Comparison of ENCODE assay signal across 11 mouse cellular contexts in the genomic region with DNA sequence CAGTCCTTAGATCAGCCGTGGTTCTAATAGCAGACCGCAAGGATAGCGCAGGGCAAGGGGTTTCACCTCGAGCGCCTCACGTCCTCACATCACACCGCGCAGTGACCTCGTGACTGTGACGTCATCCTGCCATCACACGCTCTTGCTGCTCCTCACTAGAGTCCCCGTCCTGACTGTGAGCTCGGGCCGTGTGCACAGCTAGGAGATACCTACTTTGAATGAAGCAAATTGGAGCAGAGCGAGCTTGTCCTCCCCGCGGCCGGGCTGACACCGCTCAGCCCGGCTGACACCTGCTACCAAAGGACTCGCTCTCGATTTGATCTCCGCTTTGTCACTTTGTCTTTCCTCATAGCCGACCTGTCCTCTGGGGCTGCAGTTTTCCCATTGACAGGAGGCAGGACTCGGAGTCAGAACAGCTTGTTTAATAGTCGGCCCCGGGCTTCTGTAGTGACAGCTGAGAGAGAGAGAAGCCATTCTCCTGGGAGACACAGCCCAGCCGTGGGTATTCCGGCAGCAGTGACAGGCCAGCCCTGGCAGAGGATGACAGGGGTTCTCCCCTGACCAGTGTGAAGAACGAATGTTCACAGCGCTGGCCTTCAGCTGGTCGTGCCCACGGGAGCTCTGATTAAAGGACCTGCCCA.
DNase-seq lines count a peak whose midpoint lies in the region; ATAC-seq and TF ChIP-seq lines count a peak whose summit lies in the region.
"Had no signal": no experiment of that assay in that cellular context is flagged by ENCODE, and none has a peak within 500 bp of the region (broad histone marks: within the 10 kb centered on the region; RNA-seq: fewer than 3 reads in every experiment).

No protein-coding gene starts in this region.

- H3K9ac ChIP-seq in heart, embryonic 12.5 days, result no peak overlapping the region
- H3K9ac ChIP-seq in midbrain, embryonic 15.5 days, result no peak overlapping the region
- H3K9ac ChIP-seq: limb, embryonic 13.5 days had no signal

- no peak for TF ChIP-seq CTCF in kidney, adult 2 months (conservative IDR thresholded peaks at IDR 0.05; ENCODE audit: insufficient read depth, insufficient read length, low read depth, low read length)

- no peaks in the 10 kb centered on the region for H3K4me1 ChIP-seq in heart, embryonic 12.5 days (replicated peaks)
- H3K4me1 ChIP-seq in midbrain, embryonic 15.5 days, result 0 out of 2 replicates have a peak, but pooled peaks cover 7% of the 10 kb centered on the region
- no peaks in the 10 kb centered on the region for H3K4me1 ChIP-seq in kidney, adult 2 months (ENCODE audit: control insufficient read depth, insufficient read depth, low read length)
- H3K4me1 ChIP-seq: limb, embryonic 13.5 days had no signal

- H3K4me2 ChIP-seq in heart, embryonic 12.5 days, result peak overlapping the region; percentile 48
- H3K4me2 ChIP-seq in midbrain, embryonic 15.5 days, result peak overlapping the region; percentile 30
- H3K4me2 ChIP-seq: limb, embryonic 13.5 days had no signal

- intact Hi-C loops in left cerebral cortex, postnatal 10 days (cut with DNase I), result no loop called here

- 61% methylated on average over 33 of the region's 33 CpGs for WGBS in heart, embryonic 12.5 days
- WGBS in midbrain, embryonic 15.5 days, result 63% methylated on average over 33 of the region's 33 CpGs
- WGBS in kidney, adult 2 months, result 79% methylated on average over 33 of the region's 33 CpGs

- H3K27me3 ChIP-seq in heart, embryonic 12.5 days (replicated peaks), result peaks cover 9% of the 10 kb centered on the region; the same call in 1 of the 2 replicates
- no peaks in the 10 kb centered on the region for H3K27me3 ChIP-seq in midbrain, embryonic 15.5 days (replicated peaks)
- no peaks in the 10 kb centered on the region for H3K27me3 ChIP-seq in kidney, adult 2 months (replicated peaks; ENCODE audit: control insufficient read depth, insufficient read depth, low read length)
- H3K27me3 ChIP-seq: limb, embryonic 13.5 days had no signal

- ATAC-seq in heart, embryonic 12.5 days (ENCODE audit: insufficient number of reproducible peaks, low FRiP score), result no peak
- no peak; the same call in 1 of the 2 replicates for ATAC-seq in midbrain, embryonic 15.5 days (replicated peaks)

- DNase-seq in heart, adult 8-10 months (ENCODE audit: low spot score), result no peak
- DNase-seq in R1 (ENCODE audit: low read depth, low spot score), result peak; percentile 69
- peak; percentile 21 for DNase-seq in cerebellum, adult 9-11 months
- DNase-seq in kidney, adult 2 months, result no peak
- DNase-seq in left cerebral cortex, postnatal 10 days (ENCODE audit: extremely low spot score in 1 of 2, low spot score in 2 of 2), result no peak
- DNase-seq: adrenal gland, postnatal 36 days; thymus, postnatal 36 days had no signal

- TF ChIP-seq POLR2A in kidney, adult 2 months (IDR thresholded peaks at IDR 0.05; ENCODE audit: low read depth, low read length), result no peak

- no peak overlapping the region for H3K27ac ChIP-seq in heart, embryonic 12.5 days (ENCODE audit: poor library complexity, severe bottlenecking)
- H3K27ac ChIP-seq in midbrain, embryonic 15.5 days, result no peak overlapping the region
- no peak overlapping the region for H3K27ac ChIP-seq in kidney, adult 2 months (ENCODE audit: insufficient read depth, low read depth, low read length)
- H3K27ac ChIP-seq: embryonic facial prominence, embryonic 10.5 days; limb, embryonic 13.5 days had no signal

- H3K36me3 ChIP-seq in heart, embryonic 12.5 days, result no peaks in the 10 kb centered on the region
- H3K36me3 ChIP-seq in midbrain, embryonic 15.5 days (replicated peaks), result no peaks in the 10 kb centered on the region
- no peaks in the 10 kb centered on the region for H3K36me3 ChIP-seq in kidney, adult 2 months (ENCODE audit: control insufficient read depth, insufficient read depth, low read length)
- H3K36me3 ChIP-seq: embryonic facial prominence, embryonic 10.5 days; limb, embryonic 13.5 days had no signal

- no peak overlapping the region for H3K4me3 ChIP-seq in heart, embryonic 12.5 days
- H3K4me3 ChIP-seq in midbrain, embryonic 15.5 days, result 0 out of 2 replicates have a peak overlapping the region, but pooled peaks have one; percentile 6
- H3K4me3 ChIP-seq in kidney, adult 2 months (ENCODE audit: insufficient read depth, low read depth, low read length), result no peak overlapping the region
- H3K4me3 ChIP-seq: embryonic facial prominence, embryonic 10.5 days; limb, embryonic 13.5 days had no signal

- no peaks in the 10 kb centered on the region for H3K9me3 ChIP-seq in heart, embryonic 12.5 days (replicated peaks)
- H3K9me3 ChIP-seq in midbrain, embryonic 15.5 days, result no peaks in the 10 kb centered on the region
- H3K9me3 ChIP-seq: embryonic facial prominence, embryonic 10.5 days; limb, embryonic 13.5 days had no signal

Comparison
In these comparisons a context has a peak if more than half of its experiments do, and no peak if none do; other contexts are left out.
1. DNase-seq: peak in R1 (single experiment) and cerebellum, adult 9-11 months (single experiment); none in heart, adult 8-10 months (single experiment), kidney, adult 2 months (single experiment) and left cerebral cortex, postnatal 10 days (0 of 2).